Mouse (Mus musculus) liver, postnatal 0 days (tissue): ENCODE data around the gene AY358078.
"Not testable (repeated sequence)": the region's sequence is repeated elsewhere in the genome, so short reads cannot be mapped to it uniquely, and the experiment has no call there.

Experiments
- CTCF ChIP-seq: sonication (generic); IDR thresholded peaks from 2 replicates; pipeline ENCODE4 v1.5.1; 2016; ENCODE audit warnings: antibody characterized with exemption, low read depth
- EP300 ChIP-seq: IDR thresholded peaks from 2 replicates; pipeline ENCODE4 v1.6.1; 2016; ENCODE audit warnings: antibody characterized with exemption, low read depth, mild to moderate bottlenecking

- TF ChIP-seq EP300 = not testable (repeated sequence)
- TF ChIP-seq CTCF = peak; percentile 27; the same call in 1 of the 2 replicates
Observed at GRCm38 (mm10) chr14:51838480-51838879, 38.6 kb downstream of the AY358078 start.
